Mouse (Mus musculus) lung, postnatal 0 days (tissue): Measurements from ENCODE around the gene Tln1.

Experiments used
- CTCF ChIP-seq: IDR thresholded peaks from 2 replicates; pipeline ENCODE4 v1.5.1; 2016; ENCODE audit warnings: antibody characterized with exemption, mild to moderate bottlenecking
- EP300 ChIP-seq: IDR thresholded peaks from 2 replicates; pipeline ENCODE4 v1.6.1; 2016; ENCODE audit warnings: antibody characterized with exemption, mild to moderate bottlenecking, control low read depth

DNA sequence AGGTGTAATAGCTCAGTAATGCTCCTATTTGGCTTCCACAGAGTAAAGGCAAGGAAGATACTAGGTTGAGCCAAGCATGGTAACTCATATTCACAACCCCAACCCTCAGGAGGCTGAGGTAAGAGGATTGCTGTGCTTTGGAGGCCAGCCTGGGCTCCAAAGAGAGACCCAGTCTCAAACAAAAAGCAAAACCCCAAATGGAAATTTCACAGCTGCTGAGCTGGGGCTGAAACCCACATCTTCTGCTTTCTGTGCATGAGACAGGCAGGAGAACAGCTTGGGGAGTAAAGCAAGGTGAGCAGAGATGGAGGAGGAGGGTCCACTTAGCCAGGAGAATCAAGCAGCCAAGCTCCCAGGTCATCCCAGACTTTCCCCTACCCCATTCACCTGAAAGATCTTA is 8.6 kb downstream of the Tln1 start:
- TF ChIP-seq CTCF, result no peak
- TF ChIP-seq EP300, result no peak
